Mouse (Mus musculus) spleen, adult 18-20 months (tissue): ENCODE results near the gene Smtnl2.
"Not testable (repeated sequence)": the region's sequence is repeated elsewhere in the genome, so short reads cannot be mapped to it uniquely, and the experiment has no call there.

Experiments
- DNase-seq, 2 experiments: peaks; one replicate each; pipeline ENCODE4 v3.0.0; 2022; ENCODE audit warnings: mixed read lengths in 2 of 2

Smtnl2 gene

GRCm38 (mm10) chr11:72411093-72411921, at the start of gene Smtnl2:
TSS of gene Smtnl2 (minus strand) at chr11:72411713.
- DNase-seq = peak; percentile 37 to 56

GRCm38 (mm10) chr11:72458502-72458901, 47.0 kb upstream of the Smtnl2 start:
- no peak for DNase-seq

- DNase-seq = no peak
These were observed 46.5 kb upstream of the Smtnl2 start for GRCm38 (mm10) chr11:72457995-72458496.

- no peak for DNase-seq
These were observed 44.2 kb upstream of the Smtnl2 start for GRCm38 (mm10) chr11:72455694-72456093.

GRCm38 (mm10) chr11:72453105-72453953, 41.8 kb upstream of the Smtnl2 start:
- DNase-seq = no peak

GRCm38 (mm10) chr11:72452140-72452665, 40.7 kb upstream of the Smtnl2 start:
- DNase-seq = no peak

- DNase-seq = no peak
These were observed 36.0 kb upstream of the Smtnl2 start for GRCm38 (mm10) chr11:72447475-72447874.

- DNase-seq = peak; percentile 58 to 74
These were observed 35.0 kb upstream of the Smtnl2 start for GRCm38 (mm10) chr11:72446311-72447105.

GRCm38 (mm10) chr11:72440965-72441664, 29.6 kb upstream of the Smtnl2 start, which contains the start of gene Mybbp1a:
TSS of gene Mybbp1a (plus strand) at chr11:72441355.
- DNase-seq = peak; percentile 98 to 99

GRCm38 (mm10) chr11:72440597-72440964, 29.1 kb upstream of the Smtnl2 start:
- DNase-seq = not testable (repeated sequence)

GRCm38 (mm10) chr11:72438411-72438810, 26.9 kb upstream of the Smtnl2 start:
- DNase-seq = no peak

GRCm38 (mm10) chr11:72436756-72437650, 25.5 kb upstream of the Smtnl2 start:
- DNase-seq = no peak

- no peak for DNase-seq
These were observed 24.8 kb upstream of the Smtnl2 start for GRCm38 (mm10) chr11:72436271-72436670.

GRCm38 (mm10) chr11:72435694-72436045, 24.2 kb upstream of the Smtnl2 start:
- no peak for DNase-seq

- DNase-seq = no peak
These were observed 23.6 kb upstream of the Smtnl2 start, which contains the start of gene Ggt6 for GRCm38 (mm10) chr11:72434963-72435693. TSS of gene Ggt6 (plus strand) at chr11:72435526.

GRCm38 (mm10) chr11:72430311-72431068, 19.0 kb upstream of the Smtnl2 start:
- DNase-seq = peak in 1 of 2 experiments; percentile 3

- DNase-seq = peak; percentile 57 to 75
These were observed 17.8 kb upstream of the Smtnl2 start for GRCm38 (mm10) chr11:72429288-72429690.

- peak; percentile 54 to 79 for DNase-seq
These were observed 17.2 kb upstream of the Smtnl2 start for GRCm38 (mm10) chr11:72428694-72429093.

- DNase-seq = no peak
These were observed 15.4 kb upstream of the Smtnl2 start for GRCm38 (mm10) chr11:72426884-72427283.
